Mouse (Mus musculus) lung, embryonic 15.5 days (tissue): Measurements from ENCODE around the gene Gbp9. TPM values are rescaled to one million over a fixed set of nuclear protein-coding genes. Genes with fewer than 3 reads are reported as not detected.
"Not testable (repeated sequence)": the region's sequence is repeated elsewhere in the genome, so short reads cannot be mapped to it uniquely, and the experiment has no call there.

Source experiments
- ATAC-seq: fragments of 200-750 bp; cut with Nextera tagmentation; 2 replicates; pipeline ENCODE4 v1.8.0; 2017; ENCODE audit warnings: moderate number of reproducible peaks, borderline replicate concordance; ENCODE audit not compliant: low FRiP score, low TSS enrichment; ENCODE audit errors: extremely low read depth
- H3K27ac ChIP-seq: fragments of 300-500 bp; sonication (generic); 2 replicates; pipeline ENCODE4 v1.5.1; 2015; ENCODE audit warnings: moderate library complexity, mild to moderate bottlenecking, inconsistent platforms
- H3K27me3 ChIP-seq: fragments of 300-500 bp; sonication (generic); 2 replicates; pipeline ENCODE4 v1.6.1; 2015; ENCODE audit warnings: inconsistent platforms
- H3K36me3 ChIP-seq: fragments of 300-500 bp; sonication (generic); 2 replicates; pipeline ENCODE4 v1.6.1; 2015; ENCODE audit warnings: inconsistent platforms
- H3K4me1 ChIP-seq: fragments of 300-500 bp; sonication (generic); 2 replicates; pipeline ENCODE4 v1.6.1; 2015; ENCODE audit warnings: inconsistent platforms
- H3K4me2 ChIP-seq: fragments of 300-500 bp; sonication (generic); 2 replicates; pipeline ENCODE4 v1.6.1; 2015; ENCODE audit warnings: inconsistent platforms, mild to moderate bottlenecking, moderate library complexity
- H3K4me3 ChIP-seq: fragments of 300-500 bp; sonication (generic); 2 replicates; pipeline ENCODE4 v1.5.1; 2015; ENCODE audit warnings: mild to moderate bottlenecking, inconsistent platforms
- H3K9ac ChIP-seq: fragments of 300-500 bp; sonication (generic); 2 replicates; pipeline ENCODE4 v1.6.1; 2015; ENCODE audit warnings: inconsistent platforms
- H3K9me3 ChIP-seq: fragments of 300-500 bp; sonication (generic); 2 replicates; pipeline ENCODE4 v1.6.1; 2016; ENCODE audit warnings: inconsistent platforms
- WGBS: fragments of 180-500 bp; shearing (Covaris S2); methylation state at CpG from one replicate; pipeline ENCODE4 v1.1.7; 2015; 5-methylcytosine and 5-hydroxymethylcytosine counted together
- polyA plus RNA-seq: library from polyadenylated mRNA; unstranded; fragments of >200 nt; fragmentation: Nextera tagmentation; extraction: Ambion mirVana; gene quantifications from 2 replicates; pipeline ENCODE4 v1.2.1, GENCODE M21; 2015

Gbp9 gene
- polyA plus RNA-seq, 1 experiment from 2014 or later: 3.4 TPM

DNA sequence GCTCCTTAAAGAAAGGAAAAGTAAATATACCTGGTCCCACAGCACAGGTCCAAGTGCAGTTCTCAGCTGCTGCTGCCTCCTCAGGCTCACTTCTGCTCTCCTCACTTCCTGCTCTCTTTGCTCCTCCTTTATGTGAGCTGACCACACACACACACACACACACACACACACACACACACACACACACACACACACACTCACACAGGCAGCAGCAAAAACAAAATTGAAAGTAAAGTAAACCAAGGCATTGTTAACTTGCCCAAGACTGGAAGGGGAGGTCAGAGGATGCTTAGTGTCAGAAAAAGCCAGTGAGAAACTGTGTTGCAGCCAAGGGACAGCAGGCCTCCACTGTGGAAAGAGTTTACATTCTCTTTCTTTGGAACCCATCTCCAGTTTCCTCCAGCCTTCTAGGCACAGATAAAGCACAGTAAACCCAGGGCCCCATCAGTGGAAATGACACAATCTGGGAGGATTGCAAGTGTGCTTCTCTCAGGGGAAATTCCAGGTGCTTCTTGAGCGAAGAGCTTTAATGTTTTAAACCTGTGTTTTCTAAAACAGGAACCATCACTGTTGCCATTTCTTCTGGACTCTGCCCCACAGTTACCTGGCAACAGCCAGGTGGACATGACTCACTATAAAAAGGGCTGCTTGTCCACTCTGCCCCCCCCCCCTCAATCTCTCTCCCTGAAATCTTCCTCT, 85.7 kb downstream of the Gbp9 start:
- H3K9me3 ChIP-seq, H3K4me3 ChIP-seq, H3K27me3 ChIP-seq, H3K36me3 ChIP-seq, H3K4me2 ChIP-seq, H3K9ac ChIP-seq, H3K27ac ChIP-seq, H3K4me1 ChIP-seq, ATAC-seq: not testable (repeated sequence)
- 63% methylated on average over 1 of the region's 1 CpGs for WGBS

DNA sequence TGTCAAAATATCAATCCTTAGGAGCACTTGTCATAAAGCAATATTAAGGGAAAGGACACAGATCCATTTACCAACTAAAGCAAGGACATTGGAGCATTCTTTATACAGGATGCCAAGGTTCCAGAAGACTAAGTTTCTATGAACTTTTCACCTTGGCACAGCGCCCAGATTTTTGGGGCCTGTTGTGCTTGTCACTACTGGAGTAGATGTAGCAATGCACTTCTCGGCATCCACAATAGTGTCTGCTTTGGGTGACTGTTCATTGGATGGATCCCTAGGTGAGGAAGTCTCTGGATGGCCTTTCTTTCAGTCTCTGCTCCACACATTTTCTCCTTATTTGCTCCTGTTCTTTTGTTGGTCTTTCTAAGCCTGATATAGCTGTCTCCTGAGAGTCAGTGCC, 107.0 kb downstream of the Gbp9 start:
- WGBS: 54% methylated on average over 2 of the region's 2 CpGs
- Histone ChIP-seq H3K27me3 (no peaks in the 10 kb centered on the region), H3K27ac (no peak overlapping the region), H3K9ac (no peak overlapping the region), H3K36me3 (no peaks in the 10 kb centered on the region), H3K9me3 (no peaks in the 10 kb centered on the region), H3K4me1 (no peaks in the 10 kb centered on the region), H3K4me2 (no peak overlapping the region), H3K4me3 (no peak overlapping the region)
- no peak for ATAC-seq

Other genes with a start within 250 kb of the Gbp9 start
- 1.3 and 2.0 TPM in 2 replicates for gene Abcg3, start 156.8 kb downstream of the Gbp9 start, polyA plus RNA-seq
- 0.64 and 1.3 TPM in 2 replicates for gene Gbp8, start within 50 bp of the Gbp9 start, polyA plus RNA-seq
- 1.0 and 2.5 TPM in 2 replicates for gene Gbp4, start within 50 bp of the Gbp9 start, polyA plus RNA-seq
- 0.27 TPM in 1 of 2 replicates, not detected in the other for gene Gbp10, start 100.0 kb upstream of the Gbp9 start, polyA plus RNA-seq
- gene Gm43302, start 154.2 kb upstream of the Gbp9 start, polyA plus RNA-seq: not detected in 2 replicates
- gene Gbp6, start 154.2 kb upstream of the Gbp9 start, polyA plus RNA-seq: 1.8 and 2.2 TPM in 2 replicates